Mouse (Mus musculus) CH12.LX (cell line): ENCODE results near the gene Shroom1. TPM values are rescaled to one million over a fixed set of nuclear protein-coding genes. Genes with fewer than 3 reads are reported as not detected.
A peak's percentile ranks its signal among the peaks of the same experiment; 100 is the strongest.

Source experiments
- DNase-seq: peaks from one replicate; pipeline ENCODE4 v3.0.0-alpha.2; 2013; ENCODE audit errors: extremely low read depth
- H3K27ac ChIP-seq: 2 replicates; pipeline ENCODE4 v1.5.1; 2012; ENCODE audit warnings: low read depth, mild to moderate bottlenecking, control low read depth, moderate library complexity; ENCODE audit not compliant: insufficient read depth
- H3K27me3 ChIP-seq: replicated peaks from 2 replicates; pipeline ENCODE3; 2012; ENCODE audit warnings: inconsistent platforms
- H3K36me3 ChIP-seq, 2 experiments: replicated peaks in 1 of 2; 2 replicates each; pipeline versions ENCODE3 to v1.6.1; 2012; ENCODE audit warnings: inconsistent platforms in 1 of 2, low read length in 1 of 2, mild to moderate bottlenecking in 1 of 2, mixed read lengths in 1 of 2, moderate library complexity in 1 of 2; ENCODE audit not compliant: control insufficient read depth in 1 of 2, insufficient read depth in 1 of 2
- H3K4me1 ChIP-seq, 2 experiments: 2 replicates each; pipeline ENCODE4 v1.6.1; 2012; ENCODE audit warnings: inconsistent platforms in 1 of 2, moderate library complexity in 1 of 2; ENCODE audit not compliant: insufficient read depth in 2 of 2, control insufficient read depth in 1 of 2
- H3K4me2 ChIP-seq: 2 replicates; pipeline ENCODE4 v1.6.1; 2012; ENCODE audit warnings: low read depth, mild to moderate bottlenecking, control low read depth; ENCODE audit not compliant: poor library complexity, insufficient read depth, severe bottlenecking
- H3K4me3 ChIP-seq, 3 experiments: fragments of 150-350 bp in 1 of 3; sonication (generic) in 1 of 3; replicated peaks in 1 of 3; 2 replicates each; pipeline versions ENCODE3 to v1.5.1; 2011 to 2012; ENCODE audit warnings: low read depth in 2 of 3, low read length in 2 of 3, mild to moderate bottlenecking in 2 of 3, moderate library complexity in 2 of 3, control low read depth in 1 of 3, improper control_type of control experiment in 1 of 3, inconsistent platforms in 1 of 3, mixed read lengths in 1 of 3; ENCODE audit not compliant: poor library complexity in 1 of 3
- H3K79me2 ChIP-seq: replicated peaks from 2 replicates; pipeline ENCODE4 v1.6.1; 2012; ENCODE audit warnings: mild to moderate bottlenecking, moderate library complexity; ENCODE audit not compliant: control insufficient read depth, poor library complexity, insufficient read depth, severe bottlenecking; ENCODE audit errors: extremely low read depth
- H3K9ac ChIP-seq: 2 replicates; pipeline ENCODE4 v1.6.1; 2012; ENCODE audit warnings: low read depth, mild to moderate bottlenecking, control low read depth, moderate library complexity; ENCODE audit not compliant: insufficient read depth
- H3K9me3 ChIP-seq: replicated peaks from 2 replicates; pipeline ENCODE3; 2012; ENCODE audit warnings: low read length, inconsistent platforms, mixed read lengths
- BHLHE40 ChIP-seq: IDR thresholded peaks from 2 replicates; pipeline ENCODE4 v1.6.1; 2011; ENCODE audit warnings: mild to moderate bottlenecking, low read depth, low read length, improper control_type of control experiment
- CHD2 ChIP-seq: IDR thresholded peaks from 2 replicates; pipeline ENCODE4 v1.6.1; 2011; ENCODE audit warnings: low read length, improper control_type of control experiment
- CTCF ChIP-seq, 2 experiments: IDR thresholded peaks in 1 of 2; conservative IDR thresholded peaks in 1 of 2; 2 replicates each; pipeline ENCODE4 v1.5.1; 2011 to 2012; ENCODE audit warnings: low read depth in 2 of 2, low read length in 2 of 2, improper control_type of control experiment in 1 of 2, inconsistent platforms in 1 of 2, mild to moderate bottlenecking in 1 of 2, moderate library complexity in 1 of 2
- ELF1 ChIP-seq: IDR thresholded peaks from 2 replicates; pipeline ENCODE4 v1.6.1; 2014; ENCODE audit warnings: low read depth, mild to moderate bottlenecking, inconsistent platforms, low read length, improper control_type of control experiment
- IRF4 ChIP-seq: IDR thresholded peaks from 2 replicates; pipeline ENCODE4 v1.6.1; 2014; ENCODE audit warnings: low read depth, mild to moderate bottlenecking, inconsistent platforms, low read length, improper control_type of control experiment
- JUND ChIP-seq: conservative IDR thresholded peaks from 2 replicates; pipeline ENCODE4 v1.6.1; 2011; ENCODE audit warnings: low read depth, low read length, improper control_type of control experiment
- KAT2A ChIP-seq: IDR thresholded peaks from 2 replicates; pipeline ENCODE4 v1.6.1; 2012; ENCODE audit warnings: low read length, improper control_type of control experiment, inconsistent platforms; ENCODE audit not compliant: insufficient replicate concordance
- MAFK ChIP-seq: IDR thresholded peaks from 2 replicates; pipeline ENCODE4 v1.6.1; 2011; ENCODE audit warnings: low read length, improper control_type of control experiment; ENCODE audit not compliant: insufficient replicate concordance
- MAX ChIP-seq: IDR thresholded peaks from 2 replicates; pipeline ENCODE4 v1.6.1; 2011; ENCODE audit warnings: low read length, improper control_type of control experiment
- MAZ ChIP-seq: IDR thresholded peaks from 2 replicates; pipeline ENCODE4 v1.6.1; 2012; ENCODE audit warnings: low read depth, mild to moderate bottlenecking, inconsistent platforms, low read length, improper control_type of control experiment, moderate library complexity
- MXI1 ChIP-seq: IDR thresholded peaks from 2 replicates; pipeline ENCODE4 v1.6.1; 2011; ENCODE audit warnings: mild to moderate bottlenecking, low read depth, low read length, improper control_type of control experiment
- MYC ChIP-seq: IDR thresholded peaks from 2 replicates; pipeline ENCODE4 v1.6.1; 2011; ENCODE audit warnings: low read depth, mild to moderate bottlenecking, improper control_type of control experiment, low read length
- NELFE ChIP-seq: IDR thresholded peaks from 2 replicates; pipeline ENCODE4 v1.6.1; 2011; ENCODE audit warnings: low read depth, low read length, improper control_type of control experiment
- PAX5 ChIP-seq: IDR thresholded peaks from 2 replicates; pipeline ENCODE4 v1.6.1; 2012; ENCODE audit warnings: low read length, inconsistent platforms, mixed read lengths
- POLR2A ChIP-seq: IDR thresholded peaks from 2 replicates; pipeline ENCODE4 v1.6.1; 2011; ENCODE audit warnings: low read depth, mild to moderate bottlenecking, improper control_type of control experiment, low read length
- POLR2AphosphoS2 ChIP-seq: IDR thresholded peaks from 2 replicates; pipeline ENCODE4 v1.6.1; 2011; ENCODE audit warnings: low read depth, low read length, improper control_type of control experiment
- RAD21 ChIP-seq: IDR thresholded peaks from 2 replicates; pipeline ENCODE4 v1.6.1; 2011; ENCODE audit warnings: low read depth, mild to moderate bottlenecking, low read length, improper control_type of control experiment, moderate library complexity
- RCOR1 ChIP-seq: conservative IDR thresholded peaks from 2 replicates; pipeline ENCODE4 v1.6.1; 2012; ENCODE audit warnings: low read depth, mild to moderate bottlenecking, inconsistent platforms, low read length, improper control_type of control experiment
- SIN3A ChIP-seq: IDR thresholded peaks from 2 replicates; pipeline ENCODE4 v1.6.1; 2012; ENCODE audit warnings: low read length, improper control_type of control experiment, inconsistent platforms
- SMC3 ChIP-seq: IDR thresholded peaks from 2 replicates; pipeline ENCODE4 v1.6.1; 2011; ENCODE audit warnings: low read depth, low read length, improper control_type of control experiment
- TBP ChIP-seq: conservative IDR thresholded peaks from 2 replicates; pipeline ENCODE4 v1.6.1; 2011; ENCODE audit warnings: low read depth, low read length, improper control_type of control experiment
- TCF12 ChIP-seq: IDR thresholded peaks from 2 replicates; pipeline ENCODE4 v1.6.1; 2014; ENCODE audit warnings: low read depth, mild to moderate bottlenecking, inconsistent platforms, low read length, improper control_type of control experiment
- UBTF ChIP-seq: IDR thresholded peaks from 2 replicates; pipeline ENCODE4 v1.6.1; 2012; ENCODE audit warnings: low read depth, mild to moderate bottlenecking, inconsistent platforms, low read length, improper control_type of control experiment, moderate library complexity
- USF2 ChIP-seq: conservative IDR thresholded peaks from 2 replicates; pipeline ENCODE4 v1.6.1; 2011; ENCODE audit warnings: low read depth, low read length, improper control_type of control experiment
- ZKSCAN1 ChIP-seq: IDR thresholded peaks from 2 replicates; pipeline ENCODE4 v1.6.1; 2012; ENCODE audit warnings: low read depth, inconsistent platforms, low read length, improper control_type of control experiment, borderline replicate concordance
- ZMIZ1 ChIP-seq: IDR thresholded peaks from 2 replicates; pipeline ENCODE4 v1.6.1; 2012; ENCODE audit warnings: low read depth, mild to moderate bottlenecking, inconsistent platforms, low read length, improper control_type of control experiment
- dilution Hi-C: fragments of 300-500 bp; cut with MboI; formaldehyde crosslinking; loops from 2 replicates; pipeline ENCODE4 v1.14.3; 2020; ENCODE audit warnings: low sequenced_read_pairs; ENCODE audit not compliant: extremely low pct_unique_long_range_greater_than_20kb, extremely low pct_ligation_motif_present
- in situ Hi-C: fragments of 300-500 bp; cut with MboI; formaldehyde crosslinking; loops from 3 replicates; pipeline ENCODE4 v1.14.3; 2019; ENCODE audit warnings: low sequenced_read_pairs, low pct_ligation_motif_present, low pct_unique_long_range_greater_than_20kb, mixed read lengths
- polyA plus RNA-seq: library from polyadenylated mRNA; unstranded; fragments of >175 nt; gene quantifications from 2 replicates; pipeline ENCODE4 v1.2.1, GENCODE M21; 2012; ENCODE audit warnings: low read depth; ENCODE audit not compliant: insufficient read length
- total RNA-seq, 2 experiments: library from RNA; depleted of rRNA; stranded (reverse); fragments of 300-350 nt in 1 of 2; fragments of >200 nt in 1 of 2; gene quantifications; 2 replicates each; pipeline ENCODE4 v1.2.3; 2012 to 2014

The Shroom1 gene
- total and polyA plus RNA-seq, 3 experiments, result not detected

GRCm38 (mm10) chr11:53485719-53486118, 28.7 kb downstream of the Shroom1 start:
- H3K9ac ChIP-seq, result no peak overlapping the region
- TF ChIP-seq TBP, result no peak
- TF ChIP-seq MAFK, result peak; percentile 57; the same call in 1 of the 2 replicates
- no peak for TF ChIP-seq KAT2A
- no peak for TF ChIP-seq CHD2
- peak; percentile 89 for TF ChIP-seq MYC
- TF ChIP-seq JUND, result 0 out of 2 replicates have a peak, but pooled peaks have one; percentile 18
- TF ChIP-seq PAX5, result no peak
- TF ChIP-seq SMC3, result peak; percentile 53
- TF ChIP-seq ELF1, result no peak
- TF ChIP-seq CTCF (conservative IDR thresholded peaks at IDR 0.05 in 1 of 2, IDR thresholded peaks at IDR 0.05 in 1 of 2; ENCODE audit: low read depth in 2 of 2, low read length in 2 of 2), result peak; percentile 44 to 67; a peak in 3 of 4 replicates
- no peak for TF ChIP-seq POLR2A
- TF ChIP-seq UBTF, result no peak
- TF ChIP-seq SIN3A, result no peak
- TF ChIP-seq IRF4, result no peak
- no peak for TF ChIP-seq BHLHE40
- no peak for TF ChIP-seq ZKSCAN1
- no peak for TF ChIP-seq USF2
- peak; percentile 48; the same call in 1 of the 2 replicates for TF ChIP-seq MAX
- TF ChIP-seq POLR2AphosphoS2, result no peak
- peak; percentile 47 for TF ChIP-seq RAD21
- no peak for TF ChIP-seq TCF12
- TF ChIP-seq NELFE, result no peak
- TF ChIP-seq MAZ, result no peak
- no peak for TF ChIP-seq MXI1
- no peak for TF ChIP-seq ZMIZ1
- TF ChIP-seq RCOR1, result no peak
- TF ChIP-seq, all 38 proteins: peak for 7

More at GRCm38 (mm10) chr11:53485719-53486118, 28.7 kb downstream of the Shroom1 start:
- H3K4me1 ChIP-seq, result peaks cover 14 to 21% of the 10 kb centered on the region in 2 experiments
- no peaks in the 10 kb centered on the region for H3K27me3 ChIP-seq
- dilution Hi-C loops (no loop called here), in situ Hi-C loops (no loop called here)
- no peak for DNase-seq
- H3K36me3 ChIP-seq, result no peaks in the 10 kb centered on the region
- no peaks in the 10 kb centered on the region for H3K79me2 ChIP-seq
- H3K4me2 ChIP-seq, result no peak overlapping the region
- no peak overlapping the region for H3K27ac ChIP-seq
- H3K9me3 ChIP-seq, result no peaks in the 10 kb centered on the region
- H3K4me3 ChIP-seq, result no peak overlapping the region
